Comparison of ENCODE assay signal across 8 mouse cellular contexts in genomic region chr14:48119648-48120270, GRCm38 (mm10). TPM values are rescaled to one million over a fixed set of nuclear protein-coding genes. Genes with fewer than 3 reads are reported as not detected.
DNase-seq lines count a peak whose midpoint lies in the region; ATAC-seq and TF ChIP-seq lines count a peak whose summit lies in the region.

No protein-coding gene starts in this region.

- no peak overlapping the region for H3K9ac ChIP-seq in kidney, embryonic 15.5 days
- no peak overlapping the region for H3K9ac ChIP-seq in intestine, postnatal 0 days (ENCODE audit: low read depth, low read length)

- H3K4me2 ChIP-seq in kidney, embryonic 15.5 days = peak overlapping the region; percentile 85
- peak overlapping the region; percentile 86 for H3K4me2 ChIP-seq in intestine, postnatal 0 days (replicated peaks; ENCODE audit: low read depth)

- DNase-seq in kidney, adult 8-10 months = no peak
- DNase-seq in forebrain, embryonic 10.5 days (ENCODE audit: extremely low spot score, low spot score) = no peak
- peak; percentile 8 for DNase-seq in neural tube, embryonic 10.5 days (ENCODE audit: extremely low spot score, low spot score)
- no peak for DNase-seq in c-Kit-positive CD71-positive TER-119-positive erythroid progenitor cells, embryonic 14.5 days (ENCODE audit: low spot score)
- DNase-seq in left cerebral cortex, postnatal 14 days (ENCODE audit: low spot score in 2 of 2) = no peak
- no peak for DNase-seq in ovary, postnatal 14 days (ENCODE audit: low spot score)

- peaks cover 39% of the 10 kb centered on the region for H3K4me1 ChIP-seq in kidney, embryonic 15.5 days
- peaks cover 53% of the 10 kb centered on the region for H3K4me1 ChIP-seq in forebrain, embryonic 10.5 days
- no peaks in the 10 kb centered on the region; the same call in 1 of the 2 replicates for H3K4me1 ChIP-seq in intestine, postnatal 0 days (replicated peaks; ENCODE audit: control insufficient read depth, insufficient read depth, low read length)

- peak overlapping the region; percentile 89 for H3K4me3 ChIP-seq in kidney, embryonic 15.5 days (replicated peaks)
- peak overlapping the region; percentile 75 for H3K4me3 ChIP-seq in forebrain, embryonic 10.5 days
- H3K4me3 ChIP-seq in intestine, postnatal 0 days (ENCODE audit: low read depth, low read length) = peak overlapping the region; percentile 86

- intact Hi-C loops in left cerebral cortex, postnatal 14 days (cut with DNase I) = loop anchor here (2.0 kb wide), 1 partner anchor 67 kb away; no protein-coding TSS in a partner anchor

- no peak for ATAC-seq in kidney, embryonic 15.5 days (replicated peaks; ENCODE audit: low FRiP score)
- ATAC-seq in intestine, postnatal 0 days = no peak

- peaks cover 11% of the 10 kb centered on the region; the same call in 1 of the 2 replicates for H3K27me3 ChIP-seq in kidney, embryonic 15.5 days
- peaks cover 29% of the 10 kb centered on the region; the same call in 1 of the 2 replicates for H3K27me3 ChIP-seq in forebrain, embryonic 10.5 days (ENCODE audit: poor library complexity, severe bottlenecking)
- no peaks in the 10 kb centered on the region for H3K27me3 ChIP-seq in intestine, postnatal 0 days (replicated peaks; ENCODE audit: control insufficient read depth, insufficient read depth, low read length)

- TF ChIP-seq CTCF in intestine, postnatal 0 days (IDR thresholded peaks at IDR 0.05; ENCODE audit: low read depth) = no peak

- WGBS in kidney, embryonic 15.5 days = 14% methylated on average over 17 of the region's 17 CpGs
- WGBS in forebrain, embryonic 10.5 days = 11% methylated on average over 17 of the region's 17 CpGs
- WGBS in intestine, postnatal 0 days = 12% methylated on average over 17 of the region's 17 CpGs

- H3K27ac ChIP-seq in kidney, embryonic 15.5 days = no peak overlapping the region
- H3K27ac ChIP-seq in forebrain, embryonic 10.5 days = no peak overlapping the region
- H3K27ac ChIP-seq in intestine, postnatal 0 days (ENCODE audit: low read depth, low read length) = no peak overlapping the region

- H3K9me3 ChIP-seq in kidney, embryonic 15.5 days (replicated peaks) = no peaks in the 10 kb centered on the region
- no peaks in the 10 kb centered on the region for H3K9me3 ChIP-seq in forebrain, embryonic 10.5 days
- no peaks in the 10 kb centered on the region for H3K9me3 ChIP-seq in intestine, postnatal 0 days (ENCODE audit: control insufficient read depth)

- no peaks in the 10 kb centered on the region for H3K36me3 ChIP-seq in kidney, embryonic 15.5 days
- H3K36me3 ChIP-seq in forebrain, embryonic 10.5 days (replicated peaks) = no peaks in the 10 kb centered on the region
- H3K36me3 ChIP-seq in intestine, postnatal 0 days (ENCODE audit: control insufficient read depth, insufficient read depth) = no peaks in the 10 kb centered on the region

RNA-seq across cellular contexts. Expression of gene Peli2, which starts 0.9 kb away (rescaled TPM):
- 7.1 and 8.2 TPM in 2 replicates for polyA plus RNA-seq in kidney, embryonic 15.5 days (2015; fragmentation: Nextera tagmentation; extraction: Ambion mirVana)
- 5.7 and 6.8 TPM in 2 replicates for polyA plus RNA-seq in forebrain, embryonic 10.5 days (2016; fragmentation: Nextera tagmentation; extraction: Ambion mirVana)
- 2.0 and 2.1 TPM in 2 replicates for polyA plus RNA-seq in intestine, postnatal 0 days (2015; fragmentation: Nextera tagmentation; extraction: Ambion mirVana)
- 10 to 100 TPM; 18.9 to 26.2 TPM for total RNA-seq in left cerebral cortex, postnatal 14 days (2021)
